ENCODE assay signal across 12 mouse cellular contexts in genomic region chr4:44851835-44852251, GRCm38 (mm10).
A peak's percentile ranks its signal among the peaks of the same experiment; 100 is the strongest.
DNase-seq lines count a peak whose midpoint lies in the region; ATAC-seq lines count a peak whose summit lies in the region.
"Had no signal": no experiment of that assay in that cellular context is flagged by ENCODE, and none has a peak within 500 bp of the region (broad histone marks: within the 10 kb centered on the region; RNA-seq: fewer than 3 reads in every experiment).

No protein-coding gene starts in this region.

- H3K4me3 ChIP-seq in hindbrain, embryonic 14.5 days (replicated peaks; ENCODE audit: low read length) = no peak overlapping the region
- no peak overlapping the region for H3K4me3 ChIP-seq in neural tube, embryonic 14.5 days (ENCODE audit: low read depth, low read length)
- H3K4me3 ChIP-seq: embryonic facial prominence, embryonic 15.5 days; lung, embryonic 15.5 days; myocyte had no signal

- H3K27ac ChIP-seq in hindbrain, embryonic 14.5 days = no peak overlapping the region
- no peak overlapping the region for H3K27ac ChIP-seq in neural tube, embryonic 14.5 days (ENCODE audit: low read depth, low read length)
- H3K27ac ChIP-seq: embryonic facial prominence, embryonic 15.5 days; lung, embryonic 15.5 days had no signal

- peak; percentile 84 for DNase-seq in R1 (ENCODE audit: low read depth, low spot score)
- DNase-seq in embryo, embryonic 9.5 days (ENCODE audit: extremely low spot score) = peak; percentile 75
- peak; percentile 65 for DNase-seq in hindbrain, embryonic 14.5 days (ENCODE audit: low spot score)
- DNase-seq in ovary, postnatal 10 days (ENCODE audit: low spot score) = no peak
- no peak for DNase-seq in adipocyte (ENCODE audit: low spot score)
- no peak for DNase-seq in adrenal gland, postnatal 10 days
- DNase-seq: gastrocnemius, postnatal 10 days; heart, postnatal 10 days had no signal

- H3K4me1 ChIP-seq in hindbrain, embryonic 14.5 days (replicated peaks; ENCODE audit: control insufficient read depth, insufficient read depth, low read length) = peaks cover 4% of the 10 kb centered on the region
- H3K4me1 ChIP-seq in neural tube, embryonic 14.5 days (ENCODE audit: control insufficient read depth, insufficient read depth, low read length) = no peaks in the 10 kb centered on the region
- H3K4me1 ChIP-seq: embryonic facial prominence, embryonic 15.5 days; lung, embryonic 15.5 days had no signal

- H3K9me3 ChIP-seq in hindbrain, embryonic 14.5 days (ENCODE audit: control insufficient read depth, low read length) = no peaks in the 10 kb centered on the region
- H3K9me3 ChIP-seq in neural tube, embryonic 14.5 days (ENCODE audit: control insufficient read depth, low read length) = no peaks in the 10 kb centered on the region
- H3K9me3 ChIP-seq: embryonic facial prominence, embryonic 15.5 days; lung, embryonic 15.5 days had no signal

- H3K4me2 ChIP-seq in hindbrain, embryonic 14.5 days (replicated peaks) = no peak overlapping the region
- no peak overlapping the region for H3K4me2 ChIP-seq in neural tube, embryonic 14.5 days (ENCODE audit: low read depth, low read length)
- H3K4me2 ChIP-seq: embryonic facial prominence, embryonic 15.5 days; lung, embryonic 15.5 days had no signal

- WGBS in hindbrain, embryonic 14.5 days = 8% methylated on average over 6 of the region's 6 CpGs
- WGBS in neural tube, embryonic 14.5 days = 11% methylated on average over 6 of the region's 6 CpGs

- H3K27me3 ChIP-seq in hindbrain, embryonic 14.5 days (ENCODE audit: control insufficient read depth, insufficient read depth, low read length) = no peaks in the 10 kb centered on the region
- H3K27me3 ChIP-seq in neural tube, embryonic 14.5 days (ENCODE audit: control insufficient read depth, insufficient read depth, low read length) = no peaks in the 10 kb centered on the region
- H3K27me3 ChIP-seq: embryonic facial prominence, embryonic 15.5 days; lung, embryonic 15.5 days had no signal

- H3K36me3 ChIP-seq in hindbrain, embryonic 14.5 days (replicated peaks; ENCODE audit: control insufficient read depth, insufficient read depth) = no peaks in the 10 kb centered on the region
- no peaks in the 10 kb centered on the region for H3K36me3 ChIP-seq in neural tube, embryonic 14.5 days (ENCODE audit: control insufficient read depth, insufficient read depth, low read length)
- H3K36me3 ChIP-seq: embryonic facial prominence, embryonic 15.5 days; lung, embryonic 15.5 days had no signal

- peak; percentile 77; the same call in 1 of the 2 replicates for ATAC-seq in hindbrain, embryonic 14.5 days (ENCODE audit: low FRiP score)
- ATAC-seq in neural tube, embryonic 14.5 days (ENCODE audit: low read depth) = peak; percentile 86; the same call in 1 of the 2 replicates

- no peak overlapping the region for H3K9ac ChIP-seq in hindbrain, embryonic 14.5 days
- no peak overlapping the region for H3K9ac ChIP-seq in neural tube, embryonic 14.5 days (replicated peaks; ENCODE audit: low read depth, low read length)
- H3K9ac ChIP-seq: embryonic facial prominence, embryonic 15.5 days; lung, embryonic 15.5 days had no signal

Comparison
In these comparisons a context has a peak if more than half of its experiments do, and no peak if none do; other contexts are left out.
1. DNase-seq: peak in R1 (single experiment), embryo, embryonic 9.5 days (single experiment) and hindbrain, embryonic 14.5 days (single experiment); none in ovary, postnatal 10 days (single experiment), adipocyte (single experiment) and adrenal gland, postnatal 10 days (single experiment).